Mouse (Mus musculus) retina, adult 2 months (tissue): ENCODE data around the gene Ccdc50.

Experiments
- DNase-seq: peaks from one replicate; pipeline ENCODE4 v3.0.0-alpha.2; 2012; ENCODE audit warnings: low read depth, low spot score

Ccdc50 gene

DNA sequence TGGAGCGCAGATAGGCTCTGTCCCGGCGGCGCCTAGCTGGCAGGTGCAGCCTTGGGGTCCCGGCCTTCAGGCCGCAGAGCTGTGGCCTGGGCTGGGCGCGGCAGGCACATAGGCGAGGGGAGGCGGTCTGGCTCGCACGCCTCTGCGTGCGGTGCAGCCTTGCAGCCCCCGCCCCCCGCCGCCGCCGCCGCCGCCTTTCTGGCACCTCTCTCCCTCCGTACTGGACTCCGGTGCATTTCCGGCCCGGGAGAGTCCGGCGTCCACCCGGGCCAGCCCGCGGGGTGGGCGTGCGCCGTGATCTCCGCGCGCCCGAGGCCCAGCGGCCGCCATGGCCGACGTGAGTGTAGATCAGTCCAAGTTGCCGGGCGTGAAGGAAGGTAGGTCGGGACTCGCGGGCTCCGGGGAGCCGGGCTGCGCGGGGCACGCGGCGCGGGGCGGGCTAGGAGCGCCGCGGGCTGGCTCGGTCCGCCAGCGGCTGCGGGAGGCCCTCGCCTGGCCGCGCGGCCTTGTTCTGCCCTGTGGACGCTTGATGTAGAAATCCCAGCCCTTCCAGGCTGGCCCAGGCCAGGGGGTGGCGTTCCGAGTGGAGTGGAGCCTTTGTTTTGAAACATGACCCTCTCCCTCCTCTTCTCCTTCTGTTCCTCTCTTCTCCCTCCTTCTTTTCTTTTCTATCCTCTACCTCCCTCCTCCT, at the start of gene Ccdc50:
Gene Ccdc50 (plus strand): TSS at position 109 of the 691 bp plus-strand sequence.
- peak; percentile 29 for DNase-seq

DNA sequence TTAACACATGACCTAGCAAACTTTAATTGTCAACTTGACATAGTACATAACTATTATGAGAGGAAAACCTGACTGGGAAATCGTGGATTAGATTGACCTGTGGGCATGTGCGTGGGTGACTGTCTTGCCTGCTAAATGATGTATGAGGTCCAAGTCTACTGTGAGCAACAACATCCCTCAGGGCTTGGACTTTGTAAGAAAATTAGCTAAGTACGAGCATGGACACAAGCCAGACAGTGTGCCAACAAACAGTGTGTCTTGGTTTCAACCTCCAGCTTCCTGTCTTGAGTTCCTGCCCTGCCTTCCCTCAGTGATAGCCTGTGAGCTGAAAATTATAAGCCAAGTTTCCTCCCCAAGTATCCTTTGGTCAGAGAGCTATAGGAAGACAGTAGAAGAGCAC, 41.1 kb upstream of the Ccdc50 start:
- DNase-seq, result no peak

DNA sequence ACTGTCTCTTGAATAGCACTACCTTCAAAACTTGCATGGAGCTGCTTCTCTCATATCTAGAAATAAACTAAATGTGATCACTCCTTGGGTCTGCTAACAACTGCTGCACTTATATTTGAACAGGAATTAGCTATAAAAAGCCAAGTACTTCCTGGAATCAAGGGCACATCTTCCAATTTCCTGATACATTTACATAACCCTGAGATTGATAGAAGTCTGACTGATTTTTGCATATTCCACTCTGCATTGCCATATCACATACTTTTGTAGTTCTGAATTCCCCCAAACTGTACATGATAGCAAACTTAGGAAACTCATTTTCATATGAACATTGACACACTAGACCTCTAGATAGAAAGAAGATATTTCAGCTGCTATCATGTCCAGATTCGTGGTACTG, 40.3 kb upstream of the Ccdc50 start:
- DNase-seq, result no peak

- no peak for DNase-seq
Measured at GRCm38 (mm10) chr16:27349235-27349634, 39.4 kb upstream of the Ccdc50 start.

- no peak for DNase-seq
Measured at GRCm38 (mm10) chr16:27349878-27350532, 38.7 kb upstream of the Ccdc50 start.

- DNase-seq, result no peak
Measured at GRCm38 (mm10) chr16:27354464-27354863, 34.2 kb upstream of the Ccdc50 start.

- DNase-seq, result no peak
Measured at GRCm38 (mm10) chr16:27360059-27360458, 28.6 kb upstream of the Ccdc50 start.

- no peak for DNase-seq
Measured at GRCm38 (mm10) chr16:27370191-27370590, 18.5 kb upstream of the Ccdc50 start, which contains the start of gene Uts2b. Gene Uts2b, minus strand, starts transcription at chr16:27370239.

DNA sequence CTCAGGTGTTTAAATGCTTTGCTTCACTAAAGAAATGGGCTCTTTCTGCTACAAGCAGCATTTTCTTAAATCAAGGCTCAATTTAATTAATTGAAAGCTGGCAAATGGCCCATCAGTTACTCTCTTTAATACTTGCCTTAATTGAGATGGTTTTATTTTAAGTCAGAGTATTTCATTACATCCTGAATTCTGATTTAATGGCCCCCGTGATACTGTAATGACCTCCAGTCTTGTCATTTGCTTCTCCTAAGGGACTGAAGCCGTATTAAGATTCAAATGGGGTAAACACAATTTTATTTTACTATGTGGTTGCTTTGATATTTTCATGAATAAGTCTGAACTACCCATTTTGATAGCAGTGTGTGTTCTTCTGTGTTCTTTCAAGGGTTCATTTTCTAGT, 18.0 kb upstream of the Ccdc50 start:
- DNase-seq, result no peak

DNA sequence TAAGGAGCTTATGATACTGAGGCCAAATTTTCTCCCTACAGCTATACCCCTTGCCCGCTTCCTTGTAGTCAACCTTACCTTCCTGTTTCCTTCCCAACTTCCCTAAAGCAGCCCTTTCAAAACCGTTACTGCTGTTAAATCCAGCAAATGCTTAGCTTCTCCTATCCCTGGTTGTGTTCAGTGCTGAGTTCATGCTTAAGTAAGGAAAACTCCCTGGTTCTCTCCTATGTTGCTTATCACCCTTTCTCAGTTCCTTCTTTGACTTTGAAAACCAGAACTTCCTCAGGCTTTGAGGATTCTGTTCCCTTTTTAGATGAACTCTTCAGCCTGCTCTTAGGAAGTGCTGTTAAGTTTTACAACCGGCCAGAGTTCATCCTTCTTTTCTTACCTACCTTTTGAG, 14.5 kb upstream of the Ccdc50 start:
- no peak for DNase-seq

DNA sequence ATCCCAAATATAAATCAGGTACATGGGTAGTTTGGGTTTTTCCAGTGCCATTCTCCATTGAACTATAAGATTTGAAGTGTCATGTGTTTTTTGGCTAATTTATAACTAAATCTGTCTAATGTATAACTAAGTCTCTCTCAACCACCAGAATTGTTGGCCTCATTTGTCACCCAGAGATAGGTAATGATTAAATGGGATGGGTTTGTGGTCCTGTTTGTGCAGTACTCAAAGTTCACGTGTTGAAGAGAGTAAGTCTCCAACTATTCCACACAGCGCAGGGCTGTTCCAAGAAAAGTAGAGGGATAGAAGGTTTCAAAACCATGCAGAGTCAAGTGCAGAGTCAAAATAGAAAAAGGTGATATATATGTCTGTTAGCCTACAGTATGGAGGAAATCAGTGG, 13.4 kb upstream of the Ccdc50 start:
- DNase-seq, result no peak

GRCm38 (mm10) chr16:27376556-27376955, 12.1 kb upstream of the Ccdc50 start:
- no peak for DNase-seq

DNA sequence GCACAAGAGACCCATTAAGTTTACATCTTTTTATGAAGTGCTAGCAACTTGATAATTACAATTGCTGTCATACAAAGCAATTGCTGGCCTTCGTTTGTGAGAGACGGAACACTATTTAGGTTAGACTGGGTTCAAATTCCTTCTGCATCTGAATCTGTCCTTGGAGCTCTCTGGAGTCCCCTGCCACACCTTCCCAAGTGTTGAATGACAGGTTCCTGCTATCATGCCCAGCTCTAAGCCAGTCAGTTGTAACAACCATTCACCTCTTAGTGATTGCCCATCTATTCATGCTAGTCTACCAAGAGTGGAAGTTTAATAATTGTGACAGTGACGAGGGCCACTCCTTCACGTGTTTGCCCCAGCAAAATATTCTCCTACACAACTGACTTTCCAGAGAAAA, 6.5 kb upstream of the Ccdc50 start:
- no peak for DNase-seq

- DNase-seq, result no peak
Measured at GRCm38 (mm10) chr16:27384893-27385603, 3.6 kb upstream of the Ccdc50 start.

- DNase-seq, result no peak
Measured at GRCm38 (mm10) chr16:27385649-27386048, 3.0 kb upstream of the Ccdc50 start.

DNA sequence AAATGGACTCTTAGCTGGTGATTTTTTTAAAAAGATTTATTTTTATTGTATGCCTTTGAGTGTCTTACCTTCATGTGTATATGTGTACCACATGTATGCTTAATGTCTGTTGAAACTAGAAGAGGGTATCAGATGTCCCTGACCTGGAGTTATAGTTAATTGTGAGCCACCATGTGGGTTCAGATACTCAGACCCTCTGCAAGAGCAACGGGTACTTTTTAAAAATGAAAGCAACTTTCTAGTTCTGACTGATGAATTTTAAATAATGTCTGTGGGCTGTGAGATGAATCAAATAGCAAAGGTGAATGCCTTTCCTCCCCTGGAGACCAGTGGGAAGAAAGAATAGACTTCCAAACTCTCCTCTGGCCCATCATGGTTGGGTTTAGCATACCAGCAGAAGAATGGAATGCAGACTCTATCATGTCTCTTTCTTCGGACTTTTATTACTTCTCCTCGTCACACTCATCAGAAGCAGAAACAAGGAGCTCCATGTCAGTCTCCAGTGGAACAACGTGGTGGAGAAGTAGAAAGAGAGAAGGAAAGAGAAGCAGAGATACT, 1.7 kb upstream of the Ccdc50 start:
- DNase-seq, result no peak

- no peak for DNase-seq
Measured at GRCm38 (mm10) chr16:27387634-27388611, 746 bp upstream of the Ccdc50 start.

- DNase-seq, result no peak
Measured at GRCm38 (mm10) chr16:27389534-27390282, 1.0 kb downstream of the Ccdc50 start.

DNA sequence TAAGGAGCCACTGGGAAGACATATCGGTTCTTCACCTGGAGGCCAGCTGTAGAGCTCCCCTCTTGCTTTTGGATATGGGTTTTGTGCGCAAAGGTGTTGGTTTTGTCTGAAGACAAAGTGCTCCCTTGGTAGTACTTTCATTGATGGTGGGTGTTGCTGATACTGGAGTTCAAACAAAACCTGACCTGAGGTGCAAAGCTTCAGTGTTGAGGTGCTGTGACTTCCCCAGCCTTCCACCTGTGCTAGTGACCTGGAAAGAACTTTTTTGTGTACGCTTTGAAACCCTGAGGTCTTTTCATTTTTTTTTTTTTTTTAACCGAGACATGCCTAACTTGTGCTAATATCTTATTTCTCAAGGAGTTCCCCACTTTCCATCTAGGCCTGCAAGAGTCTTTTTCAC, 1.6 kb downstream of the Ccdc50 start:
- DNase-seq, result no peak

- no peak for DNase-seq
Measured at GRCm38 (mm10) chr16:27391845-27392244, 3.2 kb downstream of the Ccdc50 start.
